Mouse (Mus musculus) heart, adult 18-20 months (tissue): ENCODE measurements around the gene Aldh3b3. TPM values are rescaled to one million over a fixed set of nuclear protein-coding genes. Genes with fewer than 3 reads are reported as not detected.
"Not testable (repeated sequence)": the region's sequence is repeated elsewhere in the genome, so short reads cannot be mapped to it uniquely, and the experiment has no call there.

Experiments
- DNase-seq, 2 experiments: peaks; one replicate each; pipeline ENCODE4 v3.0.0; 2021 to 2022; ENCODE audit warnings: mixed read lengths in 1 of 2
- total RNA-seq, 2 experiments: library from RNA; stranded (reverse); gene quantifications; 2 replicates each; pipeline ENCODE4 v1.2.3; 2021

The Aldh3b3 gene
- total RNA-seq, 2 experiments from 2014 or later: 0.28 to 0.30 TPM

GRCm38 (mm10) chr19:3974608-3975007, 16.2 kb downstream of the Aldh3b3 start:
- not testable (repeated sequence) for DNase-seq

GRCm38 (mm10) chr19:3975866-3976265, 17.4 kb downstream of the Aldh3b3 start:
- DNase-seq: no peak

GRCm38 (mm10) chr19:3980309-3980708, 21.9 kb downstream of the Aldh3b3 start:
- DNase-seq: peak; percentile 80 to 91

GRCm38 (mm10) chr19:3980917-3981316, 22.5 kb downstream of the Aldh3b3 start:
- no peak for DNase-seq

GRCm38 (mm10) chr19:3983527-3984200, 25.2 kb downstream of the Aldh3b3 start:
- DNase-seq: no peak

- DNase-seq: peak; percentile 74 to 75
These were observed 26.8 kb downstream of the Aldh3b3 start for GRCm38 (mm10) chr19:3985261-3985681.

- DNase-seq: peak; percentile 90 to 93
These were observed 27.9 kb downstream of the Aldh3b3 start, which contains the start of gene Acy3 for GRCm38 (mm10) chr19:3986334-3986733. Gene Acy3 (plus strand): TSS chr19:3986570.

GRCm38 (mm10) chr19:3988066-3988465, 29.6 kb downstream of the Aldh3b3 start:
- no peak for DNase-seq

GRCm38 (mm10) chr19:3988750-3989149, 30.3 kb downstream of the Aldh3b3 start:
- no peak for DNase-seq

GRCm38 (mm10) chr19:3990804-3991203, 32.4 kb downstream of the Aldh3b3 start:
- DNase-seq: no peak

- DNase-seq: no peak
These were observed 33.1 kb downstream of the Aldh3b3 start for GRCm38 (mm10) chr19:3991562-3991961.

- no peak for DNase-seq
These were observed 33.5 kb downstream of the Aldh3b3 start for GRCm38 (mm10) chr19:3991966-3992365.

GRCm38 (mm10) chr19:3992416-3992815, 34.0 kb downstream of the Aldh3b3 start, which contains the start of gene Tbx10:
Gene Tbx10 (plus strand): TSS chr19:3992752.
- no peak for DNase-seq

- no peak for DNase-seq
These were observed 36.5 kb downstream of the Aldh3b3 start for GRCm38 (mm10) chr19:3994932-3995331.

- DNase-seq: no peak
These were observed 37.1 kb downstream of the Aldh3b3 start for GRCm38 (mm10) chr19:3995505-3995904.

GRCm38 (mm10) chr19:3996106-3996505, 37.7 kb downstream of the Aldh3b3 start:
- no peak for DNase-seq

GRCm38 (mm10) chr19:3996747-3997146, 38.3 kb downstream of the Aldh3b3 start:
- DNase-seq: no peak

GRCm38 (mm10) chr19:3997231-3997630, 38.8 kb downstream of the Aldh3b3 start:
- no peak for DNase-seq

GRCm38 (mm10) chr19:3998335-3998734, 39.9 kb downstream of the Aldh3b3 start:
- no peak for DNase-seq

- DNase-seq: no peak
These were observed 40.8 kb downstream of the Aldh3b3 start for GRCm38 (mm10) chr19:3999121-3999730.

- DNase-seq: peak; percentile 98 to 99
These were observed 41.9 kb downstream of the Aldh3b3 start, which contains the start of the genes Nudt8 and Gm49405 for GRCm38 (mm10) chr19:4000119-4000900. Gene Nudt8 (plus strand): TSS chr19:4000580. Gene Gm49405 (plus strand): TSS chr19:4000626.

GRCm38 (mm10) chr19:4000949-4001525, 42.6 kb downstream of the Aldh3b3 start:
- peak in 1 of 2 experiments; percentile 45 for DNase-seq
